Mouse (Mus musculus) limb, embryonic 15.5 days (tissue): ENCODE measurements around the gene C1qtnf9. TPM values are rescaled to one million over a fixed set of nuclear protein-coding genes. Genes with fewer than 3 reads are reported as not detected.
A peak's percentile ranks its signal among the peaks of the same experiment; 100 is the strongest.

ENCODE experiments used
- ATAC-seq: fragments of 200-750 bp; cut with Nextera tagmentation; 2 replicates; pipeline ENCODE4 v1.8.0; 2017; ENCODE audit warnings: low read depth, moderate TSS enrichment; ENCODE audit not compliant: insufficient number of reproducible peaks, low FRiP score, low TSS enrichment
- H3K27ac ChIP-seq: fragments of 300-500 bp; sonication (generic); 2 replicates; pipeline ENCODE4 v1.5.1; 2015; ENCODE audit warnings: moderate library complexity, mild to moderate bottlenecking, inconsistent platforms
- H3K27me3 ChIP-seq: fragments of 300-500 bp; sonication (generic); 2 replicates; pipeline ENCODE4 v1.6.1; 2015; ENCODE audit warnings: inconsistent platforms
- H3K36me3 ChIP-seq: fragments of 300-500 bp; sonication (generic); 2 replicates; pipeline ENCODE4 v1.6.1; 2015; ENCODE audit warnings: inconsistent platforms
- H3K4me1 ChIP-seq: fragments of 300-500 bp; sonication (generic); 2 replicates; pipeline ENCODE4 v1.6.1; 2015; ENCODE audit warnings: inconsistent platforms
- H3K4me2 ChIP-seq: fragments of 300-500 bp; sonication (generic); 2 replicates; pipeline ENCODE4 v1.6.1; 2015; ENCODE audit warnings: mild to moderate bottlenecking, inconsistent platforms
- H3K4me3 ChIP-seq: fragments of 300-500 bp; sonication (generic); 2 replicates; pipeline ENCODE4 v1.5.1; 2015; ENCODE audit warnings: mild to moderate bottlenecking, inconsistent platforms
- H3K9ac ChIP-seq: fragments of 300-500 bp; sonication (generic); 2 replicates; pipeline ENCODE4 v1.6.1; 2015; ENCODE audit warnings: inconsistent platforms
- H3K9me3 ChIP-seq: fragments of 300-500 bp; sonication (generic); 2 replicates; pipeline ENCODE4 v1.6.1; 2016; ENCODE audit warnings: inconsistent platforms
- WGBS: fragments of 180-500 bp; shearing (Covaris S2); methylation state at CpG from one replicate; pipeline ENCODE4 v1.1.7; 2015; 5-methylcytosine and 5-hydroxymethylcytosine counted together
- polyA plus RNA-seq: library from polyadenylated mRNA; unstranded; fragments of >200 nt; fragmentation: Nextera tagmentation; extraction: Ambion mirVana; gene quantifications from 2 replicates; pipeline ENCODE4 v1.2.1, GENCODE M21; 2015

C1qtnf9 gene
- polyA plus RNA-seq, 1 experiment from 2014 or later = 6.3 TPM

- Histone ChIP-seq H3K36me3 (no peaks in the 10 kb centered on the region), H3K9me3 (no peaks in the 10 kb centered on the region), H3K4me3 (no peak overlapping the region), H3K27me3 (no peaks in the 10 kb centered on the region), H3K27ac (peak overlapping the region; percentile 70), H3K4me2 (no peak overlapping the region), H3K9ac (no peak overlapping the region), H3K4me1 (peaks cover 70% of the 10 kb centered on the region)
- WGBS = 53% methylated on average over 10 of the region's 10 CpGs
- ATAC-seq = no peak
These were observed 29.4 kb upstream of the C1qtnf9 start for GRCm38 (mm10) chr14:60738434-60738938.

GRCm38 (mm10) chr14:60739155-60739554, 28.8 kb upstream of the C1qtnf9 start:
- WGBS = 22% methylated on average over 6 of the region's 9 CpGs

GRCm38 (mm10) chr14:60739616-60740015, 28.3 kb upstream of the C1qtnf9 start:
- Histone ChIP-seq H3K9me3 (no peaks in the 10 kb centered on the region), H3K4me1 (peaks cover 63% of the 10 kb centered on the region), H3K36me3 (no peaks in the 10 kb centered on the region), H3K9ac (no peak overlapping the region), H3K27me3 (no peaks in the 10 kb centered on the region), H3K4me2 (no peak overlapping the region), H3K4me3 (no peak overlapping the region), H3K27ac (peak overlapping the region; percentile 59)
- no peak for ATAC-seq
- 55% methylated on average over 12 of the region's 12 CpGs for WGBS

More at GRCm38 (mm10) chr14:60739155-60739554, 28.8 kb upstream of the C1qtnf9 start:
- Histone ChIP-seq H3K27me3 (no peaks in the 10 kb centered on the region), H3K9ac (no peak overlapping the region), H3K4me1 (peaks cover 64% of the 10 kb centered on the region), H3K9me3 (no peaks in the 10 kb centered on the region), H3K4me2 (no peak overlapping the region), H3K36me3 (no peaks in the 10 kb centered on the region), H3K27ac (no peak overlapping the region), H3K4me3 (no peak overlapping the region)
- no peak for ATAC-seq

- no peak for ATAC-seq
- no peak overlapping the region for H3K27ac ChIP-seq
- WGBS = 76% methylated on average over 5 of the region's 5 CpGs
- no peak overlapping the region for H3K4me3 ChIP-seq
- H3K9me3 ChIP-seq = no peaks in the 10 kb centered on the region
- H3K4me1 ChIP-seq = peaks cover 57% of the 10 kb centered on the region
- no peak overlapping the region for H3K9ac ChIP-seq
- H3K27me3 ChIP-seq = no peaks in the 10 kb centered on the region
- peaks cover under 1% of the 10 kb centered on the region; the same call in 1 of the 2 replicates for H3K36me3 ChIP-seq
- no peak overlapping the region for H3K4me2 ChIP-seq
These were observed 27.4 kb upstream of the C1qtnf9 start for GRCm38 (mm10) chr14:60740507-60740906.

- Histone ChIP-seq H3K4me3 (no peak overlapping the region), H3K4me1 (peaks cover 54% of the 10 kb centered on the region), H3K27me3 (no peaks in the 10 kb centered on the region), H3K9ac (no peak overlapping the region), H3K9me3 (no peaks in the 10 kb centered on the region), H3K36me3 (peaks cover 3% of the 10 kb centered on the region; the same call in 1 of the 2 replicates), H3K4me2 (no peak overlapping the region), H3K27ac (peak overlapping the region; percentile 62; the same call in 1 of the 2 replicates)
- no peak for ATAC-seq
- whole genome bisulfite sequencing = 64% methylated on average over 8 of the region's 8 CpGs
These were observed 26.9 kb upstream of the C1qtnf9 start for GRCm38 (mm10) chr14:60741033-60741432.

- Histone ChIP-seq H3K4me3 (no peak overlapping the region), H3K27ac (peak overlapping the region; percentile 62), H3K36me3 (peaks cover 3% of the 10 kb centered on the region; the same call in 1 of the 2 replicates), H3K4me1 (peaks cover 49% of the 10 kb centered on the region), H3K4me2 (no peak overlapping the region), H3K27me3 (no peaks in the 10 kb centered on the region), H3K9ac (no peak overlapping the region), H3K9me3 (no peaks in the 10 kb centered on the region)
- ATAC-seq = no peak
- 52% methylated on average over 6 of the region's 6 CpGs for WGBS
These were observed 26.4 kb upstream of the C1qtnf9 start for GRCm38 (mm10) chr14:60741490-60741981.

GRCm38 (mm10) chr14:60743681-60744080, 24.3 kb upstream of the C1qtnf9 start:
- no peak overlapping the region for H3K9ac ChIP-seq
- no peaks in the 10 kb centered on the region for H3K9me3 ChIP-seq
- no peak for ATAC-seq
- H3K4me1 ChIP-seq = peaks cover 33% of the 10 kb centered on the region
- no peak overlapping the region for H3K4me2 ChIP-seq
- WGBS = 69% methylated on average over 9 of the region's 9 CpGs
- H3K36me3 ChIP-seq = peaks cover 3% of the 10 kb centered on the region; the same call in 1 of the 2 replicates
- no peaks in the 10 kb centered on the region for H3K27me3 ChIP-seq
- H3K27ac ChIP-seq = no peak overlapping the region
- H3K4me3 ChIP-seq = no peak overlapping the region

GRCm38 (mm10) chr14:60745201-60745600, 22.7 kb upstream of the C1qtnf9 start:
- Histone ChIP-seq H3K27ac (no peak overlapping the region), H3K4me1 (peaks cover 25% of the 10 kb centered on the region), H3K9ac (no peak overlapping the region), H3K4me3 (no peak overlapping the region), H3K27me3 (no peaks in the 10 kb centered on the region), H3K4me2 (no peak overlapping the region), H3K9me3 (no peaks in the 10 kb centered on the region), H3K36me3 (peaks cover 3% of the 10 kb centered on the region; the same call in 1 of the 2 replicates)
- 77% methylated on average over 6 of the region's 6 CpGs for WGBS
- ATAC-seq = no peak

GRCm38 (mm10) chr14:60746141-60746540, 21.8 kb upstream of the C1qtnf9 start:
- no peak for ATAC-seq
- H3K36me3 ChIP-seq = peaks cover 3% of the 10 kb centered on the region; the same call in 1 of the 2 replicates

GRCm38 (mm10) chr14:60747154-60747870, 20.6 kb upstream of the C1qtnf9 start:
- Histone ChIP-seq H3K9me3 (no peaks in the 10 kb centered on the region), H3K27me3 (no peaks in the 10 kb centered on the region), H3K4me2 (no peak overlapping the region), H3K36me3 (peaks cover 3% of the 10 kb centered on the region; the same call in 1 of the 2 replicates), H3K4me1 (peaks cover 6% of the 10 kb centered on the region; the same call in 1 of the 2 replicates), H3K27ac (no peak overlapping the region), H3K9ac (no peak overlapping the region), H3K4me3 (no peak overlapping the region)
- no peak for ATAC-seq
- 87% methylated on average over 21 of the region's 21 CpGs for WGBS

More at GRCm38 (mm10) chr14:60746141-60746540, 21.8 kb upstream of the C1qtnf9 start:
- H3K27me3 ChIP-seq = no peaks in the 10 kb centered on the region
- H3K4me2 ChIP-seq = no peak overlapping the region
- no peak overlapping the region for H3K4me3 ChIP-seq
- H3K4me1 ChIP-seq = peaks cover 17% of the 10 kb centered on the region
- no peaks in the 10 kb centered on the region for H3K9me3 ChIP-seq
- no peak overlapping the region for H3K27ac ChIP-seq
- WGBS = 95% methylated on average over 10 of the region's 10 CpGs
- no peak overlapping the region for H3K9ac ChIP-seq

GRCm38 (mm10) chr14:60749880-60750279, 18.1 kb upstream of the C1qtnf9 start:
- Histone ChIP-seq H3K27me3 (no peaks in the 10 kb centered on the region), H3K9ac (no peak overlapping the region), H3K27ac (no peak overlapping the region), H3K4me1 (no peaks in the 10 kb centered on the region), H3K9me3 (no peaks in the 10 kb centered on the region), H3K4me3 (no peak overlapping the region), H3K36me3 (peaks cover 4% of the 10 kb centered on the region; the same call in 1 of the 2 replicates), H3K4me2 (no peak overlapping the region)
- ATAC-seq = no peak
- 76% methylated on average over 12 of the region's 12 CpGs for WGBS

- 92% methylated on average over 16 of the region's 16 CpGs for WGBS
- Histone ChIP-seq H3K4me3 (no peak overlapping the region), H3K4me1 (no peaks in the 10 kb centered on the region), H3K27ac (no peak overlapping the region), H3K9me3 (no peaks in the 10 kb centered on the region), H3K36me3 (peaks cover 4% of the 10 kb centered on the region; the same call in 1 of the 2 replicates), H3K4me2 (no peak overlapping the region), H3K27me3 (no peaks in the 10 kb centered on the region), H3K9ac (no peak overlapping the region)
- no peak for ATAC-seq
These were observed 16.4 kb upstream of the C1qtnf9 start for GRCm38 (mm10) chr14:60751581-60751980.
